Mouse (Mus musculus): ENCODE data around the gene Creb3l2. TPM values are rescaled to one million over a fixed set of nuclear protein-coding genes. Genes with fewer than 3 reads are reported as not detected.

Creb3l2 gene
- polyA plus RNA-seq (2016; fragmentation: Nextera tagmentation; extraction: Ambion mirVana), result 12.4 and 12.5 TPM in 2 replicates

- Histone ChIP-seq H3K27me3 (replicated peaks; ENCODE audit: low read depth, poor library complexity, severe bottlenecking) (no peaks in the 10 kb centered on the region), H3K9me3 (no peaks in the 10 kb centered on the region), H3K4me3 (peak within 1 kb of the TSS; percentile 92), H3K27ac (replicated peaks) (peak within 1 kb of the TSS; percentile 90), H3K36me3 (replicated peaks) (no peaks in the 10 kb centered on the region), H3K4me1 (peaks cover 37% of the 10 kb centered on the region)
- WGBS, result under 1% methylated on average over 33 of the region's 33 CpGs
- peak; percentile 98 for DNase-seq (ENCODE audit: low spot score)
Observed at GRCm38 (mm10) chr6:37442041-37442667, at the start of gene Creb3l2. Gene Creb3l2, minus strand, starts transcription at chr6:37442146.

- Histone ChIP-seq H3K4me1 (no peaks in the 10 kb centered on the region), H3K27ac (replicated peaks) (no peak overlapping the region), H3K9me3 (no peaks in the 10 kb centered on the region), H3K27me3 (replicated peaks; ENCODE audit: low read depth, poor library complexity, severe bottlenecking) (no peaks in the 10 kb centered on the region), H3K4me3 (no peak overlapping the region), H3K36me3 (replicated peaks) (no peaks in the 10 kb centered on the region)
- 84% methylated on average over 4 of the region's 4 CpGs for WGBS
- DNase-seq (ENCODE audit: low spot score), result no peak
Observed at GRCm38 (mm10) chr6:37486502-37486901, 44.6 kb upstream of the Creb3l2 start.

- Histone ChIP-seq H3K4me1 (no peaks in the 10 kb centered on the region), H3K36me3 (replicated peaks) (no peaks in the 10 kb centered on the region), H3K4me3 (no peak overlapping the region), H3K9me3 (no peaks in the 10 kb centered on the region), H3K27ac (replicated peaks) (no peak overlapping the region), H3K27me3 (replicated peaks; ENCODE audit: low read depth, poor library complexity, severe bottlenecking) (no peaks in the 10 kb centered on the region)
- no peak for DNase-seq (ENCODE audit: low spot score)
- WGBS, result 69% methylated on average over 1 of the region's 1 CpGs
Observed at GRCm38 (mm10) chr6:37484588-37485070, 42.7 kb upstream of the Creb3l2 start.

GRCm38 (mm10) chr6:37483262-37483661 is 41.3 kb upstream of the Creb3l2 start:
- H3K27me3 ChIP-seq (replicated peaks; ENCODE audit: low read depth, poor library complexity, severe bottlenecking), result no peaks in the 10 kb centered on the region
- 76% methylated on average over 5 of the region's 5 CpGs for WGBS
- H3K36me3 ChIP-seq (replicated peaks), result no peaks in the 10 kb centered on the region
- H3K4me1 ChIP-seq, result no peaks in the 10 kb centered on the region
- H3K27ac ChIP-seq (replicated peaks), result no peak overlapping the region
- no peaks in the 10 kb centered on the region for H3K9me3 ChIP-seq
- H3K4me3 ChIP-seq, result no peak overlapping the region
- no peak for DNase-seq (ENCODE audit: low spot score)

GRCm38 (mm10) chr6:37481147-37481546 is 39.2 kb upstream of the Creb3l2 start:
- no peaks in the 10 kb centered on the region for H3K27me3 ChIP-seq (replicated peaks; ENCODE audit: low read depth, poor library complexity, severe bottlenecking)
- H3K4me1 ChIP-seq, result no peaks in the 10 kb centered on the region
- no peak for DNase-seq (ENCODE audit: low spot score)
- no peak overlapping the region for H3K4me3 ChIP-seq
- H3K27ac ChIP-seq (replicated peaks), result no peak overlapping the region
- WGBS, result 79% methylated on average over 3 of the region's 3 CpGs
- no peaks in the 10 kb centered on the region for H3K36me3 ChIP-seq (replicated peaks)
- H3K9me3 ChIP-seq, result no peaks in the 10 kb centered on the region

GRCm38 (mm10) chr6:37480008-37480407 is 38.1 kb upstream of the Creb3l2 start:
- Histone ChIP-seq H3K36me3 (replicated peaks) (no peaks in the 10 kb centered on the region), H3K4me3 (no peak overlapping the region), H3K9me3 (no peaks in the 10 kb centered on the region), H3K27ac (replicated peaks) (no peak overlapping the region), H3K4me1 (no peaks in the 10 kb centered on the region), H3K27me3 (replicated peaks; ENCODE audit: low read depth, poor library complexity, severe bottlenecking) (no peaks in the 10 kb centered on the region)
- no peak for DNase-seq (ENCODE audit: low spot score)

- Histone ChIP-seq H3K9me3 (no peaks in the 10 kb centered on the region), H3K27ac (replicated peaks) (no peak overlapping the region), H3K27me3 (replicated peaks; ENCODE audit: low read depth, poor library complexity, severe bottlenecking) (no peaks in the 10 kb centered on the region), H3K36me3 (replicated peaks) (no peaks in the 10 kb centered on the region), H3K4me1 (no peaks in the 10 kb centered on the region), H3K4me3 (no peak overlapping the region)
- DNase-seq (ENCODE audit: low spot score), result no peak
- 93% methylated on average over 2 of the region's 2 CpGs for WGBS
Observed at GRCm38 (mm10) chr6:37478481-37478880, 36.5 kb upstream of the Creb3l2 start.

- Histone ChIP-seq H3K27me3 (replicated peaks; ENCODE audit: low read depth, poor library complexity, severe bottlenecking) (no peaks in the 10 kb centered on the region), H3K27ac (replicated peaks) (no peak overlapping the region), H3K9me3 (no peaks in the 10 kb centered on the region), H3K4me3 (no peak overlapping the region), H3K36me3 (replicated peaks) (no peaks in the 10 kb centered on the region), H3K4me1 (no peaks in the 10 kb centered on the region)
- peak; percentile 15 for DNase-seq (ENCODE audit: low spot score)
- WGBS, result 86% methylated on average over 4 of the region's 4 CpGs
Observed at GRCm38 (mm10) chr6:37473674-37474342, 31.9 kb upstream of the Creb3l2 start.

GRCm38 (mm10) chr6:37470216-37470615 is 28.3 kb upstream of the Creb3l2 start:
- Histone ChIP-seq H3K9me3 (no peaks in the 10 kb centered on the region), H3K27me3 (replicated peaks; ENCODE audit: low read depth, poor library complexity, severe bottlenecking) (no peaks in the 10 kb centered on the region), H3K27ac (replicated peaks) (no peak overlapping the region), H3K4me1 (0 out of 2 replicates have a peak, but pooled peaks cover 3% of the 10 kb centered on the region), H3K4me3 (no peak overlapping the region), H3K36me3 (replicated peaks) (no peaks in the 10 kb centered on the region)
- WGBS, result 72% methylated on average over 4 of the region's 4 CpGs
- no peak for DNase-seq (ENCODE audit: low spot score)

GRCm38 (mm10) chr6:37465847-37466246 is 23.9 kb upstream of the Creb3l2 start:
- Histone ChIP-seq H3K9me3 (no peaks in the 10 kb centered on the region), H3K27me3 (replicated peaks; ENCODE audit: low read depth, poor library complexity, severe bottlenecking) (no peaks in the 10 kb centered on the region), H3K4me1 (0 out of 2 replicates have a peak, but pooled peaks cover 7% of the 10 kb centered on the region), H3K4me3 (no peak overlapping the region), H3K27ac (replicated peaks) (peak overlapping the region; percentile 78; the same call in 1 of the 2 replicates), H3K36me3 (replicated peaks) (no peaks in the 10 kb centered on the region)
- no peak for DNase-seq (ENCODE audit: low spot score)
- 63% methylated on average over 5 of the region's 5 CpGs for WGBS

- peak overlapping the region; percentile 78 for H3K27ac ChIP-seq (replicated peaks)
- DNase-seq (ENCODE audit: low spot score), result no peak
- no peaks in the 10 kb centered on the region for H3K36me3 ChIP-seq (replicated peaks)
- no peaks in the 10 kb centered on the region for H3K27me3 ChIP-seq (replicated peaks; ENCODE audit: low read depth, poor library complexity, severe bottlenecking)
- H3K4me3 ChIP-seq, result no peak overlapping the region
- H3K4me1 ChIP-seq, result 0 out of 2 replicates have a peak, but pooled peaks cover 7% of the 10 kb centered on the region
- H3K9me3 ChIP-seq, result no peaks in the 10 kb centered on the region
Observed at GRCm38 (mm10) chr6:37465356-37465755, 23.4 kb upstream of the Creb3l2 start.

- WGBS, result 8% methylated on average over 5 of the region's 5 CpGs
- DNase-seq (ENCODE audit: low spot score), result peak; percentile 10
- no peaks in the 10 kb centered on the region for H3K27me3 ChIP-seq (replicated peaks; ENCODE audit: low read depth, poor library complexity, severe bottlenecking)
- 0 out of 2 replicates have a peak, but pooled peaks cover 7% of the 10 kb centered on the region for H3K4me1 ChIP-seq
- peak overlapping the region; percentile 55 for H3K4me3 ChIP-seq
- no peaks in the 10 kb centered on the region for H3K9me3 ChIP-seq
- H3K27ac ChIP-seq (replicated peaks), result peak overlapping the region; percentile 77
- no peaks in the 10 kb centered on the region for H3K36me3 ChIP-seq (replicated peaks)
Observed at GRCm38 (mm10) chr6:37464585-37464984, 22.6 kb upstream of the Creb3l2 start.

Data from embryonic facial prominence, embryonic 10.5 days (tissue).